Mouse (Mus musculus) brain, embryonic 14.5 days (tissue): ENCODE measurements at regions not wholly inside any gene's neighbourhood (a gene's known extent, or its start where the extent isn't known, plus 50 kb on each side); places are given as distances from the start of the nearest gene placed in this dataset.
A peak's percentile ranks its signal among the peaks of the same experiment; 100 is the strongest.

Source experiments
- DNase-seq: peaks from one replicate; pipeline ENCODE4 v3.0.0-alpha.2; 2011; ENCODE audit warnings: low read depth
- CTCF ChIP-seq: fragments of 200-500 bp; IDR thresholded peaks from 2 replicates; pipeline ENCODE4 v1.5.1; 2012; ENCODE audit warnings: inconsistent platforms, mild to moderate bottlenecking, moderate library complexity, borderline replicate concordance; ENCODE audit not compliant: insufficient read depth, insufficient read length; ENCODE audit errors: extremely low read depth
- POLR2A ChIP-seq: fragments of 200-500 bp; IDR thresholded peaks from 2 replicates; pipeline ENCODE4 v1.6.1; 2012; ENCODE audit warnings: mild to moderate bottlenecking, inconsistent platforms, borderline replicate concordance; ENCODE audit not compliant: poor library complexity, insufficient read depth, insufficient read length, severe bottlenecking; ENCODE audit errors: extremely low read depth

- peak; percentile 84 for DNase-seq
- TF ChIP-seq CTCF (no peak), POLR2A (no peak)
These were observed 756.5 kb downstream of the Fat4 start for GRCm38 (mm10) chr3:39643194-39643593.

GRCm38 (mm10) chr3:39666817-39667216, 780.1 kb downstream of the Fat4 start:
- no peak for DNase-seq
- TF ChIP-seq CTCF = no peak
- TF ChIP-seq POLR2A = no peak

- no peak for DNase-seq
- no peak for TF ChIP-seq POLR2A
- TF ChIP-seq CTCF = no peak
These were observed 782.4 kb downstream of the Fat4 start for GRCm38 (mm10) chr3:39669145-39669544.

- peak; percentile 65 for DNase-seq
- TF ChIP-seq POLR2A = no peak
- TF ChIP-seq CTCF = no peak
These were observed 787.3 kb downstream of the Fat4 start for GRCm38 (mm10) chr3:39673997-39674396.

GRCm38 (mm10) chr3:39674927-39675326, 788.2 kb downstream of the Fat4 start:
- TF ChIP-seq CTCF = no peak
- no peak for TF ChIP-seq POLR2A
- no peak for DNase-seq

- no peak for DNase-seq
- no peak for TF ChIP-seq POLR2A
- TF ChIP-seq CTCF = peak; percentile 10; the same call in 1 of the 2 replicates
These were observed 818.9 kb downstream of the Fat4 start for GRCm38 (mm10) chr3:39705610-39706009.

- DNase-seq = peak; percentile 71
- TF ChIP-seq POLR2A = no peak
- no peak for TF ChIP-seq CTCF
These were observed 818.0 kb upstream of the Intu start for GRCm38 (mm10) chr3:39712795-39713709.

GRCm38 (mm10) chr3:39714056-39714592, 817.0 kb upstream of the Intu start:
- DNase-seq = peak; percentile 20
- TF ChIP-seq CTCF (no peak), POLR2A (no peak)

GRCm38 (mm10) chr3:39718946-39719545, 812.0 kb upstream of the Intu start:
- DNase-seq = no peak
- no peak for TF ChIP-seq POLR2A
- no peak for TF ChIP-seq CTCF

GRCm38 (mm10) chr3:39725755-39726154, 805.3 kb upstream of the Intu start:
- no peak for TF ChIP-seq POLR2A
- TF ChIP-seq CTCF = no peak
- no peak for DNase-seq

- DNase-seq = peak; percentile 46
- no peak for TF ChIP-seq POLR2A
- TF ChIP-seq CTCF = no peak
These were observed 794.4 kb upstream of the Intu start for GRCm38 (mm10) chr3:39736639-39737038.
